Mouse (Mus musculus) gastrocnemius, adult 2 months (tissue): ENCODE measurements around the gene Slc39a12. TPM values are rescaled to one million over a fixed set of nuclear protein-coding genes. Genes with fewer than 3 reads are reported as not detected.

Experiments used
- DNase-seq: peaks from one replicate; pipeline ENCODE4 v3.0.0; 2022
- H3K27ac ChIP-seq: fragments of 200-600 bp; 2 replicates; pipeline ENCODE4 v1.8.1; 2022; ENCODE audit warnings: mild to moderate bottlenecking
- H3K4me3 ChIP-seq: fragments of 200-600 bp; 2 replicates; pipeline ENCODE4 v1.8.1; 2022; ENCODE audit warnings: mild to moderate bottlenecking, moderate library complexity
- CTCF ChIP-seq: fragments of 200-600 bp; IDR thresholded peaks from 2 replicates; pipeline ENCODE4 v1.8.1; 2022; ENCODE audit warnings: antibody characterized with exemption, mild to moderate bottlenecking, moderate library complexity
- intact Hi-C: fragments of 180-260 bp; cut with DNase I; formaldehyde crosslinking; loops from one replicate; pipeline ENCODE4 v1.15.1; 2025
- long read RNA-seq, 2 experiments: library from polyadenylated mRNA; stranded (forward); transcript quantifications; one replicate each; pipeline ENCODE4 v2.0.0; 2021
- total RNA-seq, 2 experiments: library from RNA; stranded (reverse); gene quantifications; 2 replicates each; pipeline ENCODE4 v1.2.3; 2021

The Slc39a12 gene
- under 1 TPM in 1 of 2 experiments, not detected in 1; 0.22 TPM for total RNA-seq
- long read RNA-seq, experiment 1, result 0 reads
- long read RNA-seq, experiment 2, result 0 reads

GRCm38 (mm10) chr2:14388162-14388561, at the start of gene Slc39a12:
Slc39a12 (plus strand) TSS chr2:14388316.
- no peak for TF ChIP-seq CTCF
- Histone ChIP-seq H3K4me3 (no peak within 1 kb of the TSS), H3K27ac (no peak within 1 kb of the TSS)
- intact Hi-C loops, result no loop called here
- DNase-seq, result no peak

DNA sequence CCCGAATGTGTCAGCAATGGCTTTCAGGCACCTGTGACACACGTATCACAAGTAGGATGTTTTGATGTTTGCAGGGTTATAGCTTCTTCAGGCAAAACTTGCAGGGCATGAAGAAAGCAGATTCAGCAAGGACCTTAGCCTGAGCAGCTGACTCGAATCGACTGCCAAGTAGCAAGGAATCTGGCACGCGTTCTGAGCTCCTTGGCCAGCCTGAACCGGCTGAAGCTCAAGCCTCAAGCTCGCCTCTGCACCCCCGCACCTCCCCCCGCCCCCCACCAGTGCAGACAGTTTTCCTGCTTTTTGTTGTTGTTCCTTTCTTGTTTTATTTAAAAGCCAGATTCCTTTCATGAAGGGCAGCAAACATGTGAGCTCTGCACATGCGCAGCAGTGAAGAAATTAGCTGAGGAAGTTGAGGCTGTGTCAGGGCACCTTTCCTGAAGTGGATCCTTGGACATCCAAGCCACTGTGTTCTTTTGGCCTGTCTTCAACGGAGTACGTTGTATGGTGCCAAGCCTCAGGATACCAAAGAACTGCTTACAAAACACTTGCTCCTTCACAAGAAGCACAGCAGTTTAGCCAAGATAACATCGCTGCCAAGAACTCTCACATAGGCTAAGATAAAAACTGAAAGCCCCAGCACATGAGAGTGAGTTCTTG, 46.3 kb upstream of the Slc39a12 start:
- no peak for TF ChIP-seq CTCF
- intact Hi-C loops, result no loop called here
- Histone ChIP-seq H3K4me3 (peak overlapping the region; percentile 50), H3K27ac (peak overlapping the region; percentile 84)
- peak; percentile 90 for DNase-seq

- DNase-seq, result no peak
- no peak for TF ChIP-seq CTCF
- intact Hi-C loops, result no loop called here
- peak overlapping the region; percentile 84 for H3K27ac ChIP-seq
- H3K4me3 ChIP-seq, result peak overlapping the region; percentile 50
Measured at GRCm38 (mm10) chr2:14342309-14342839, 45.7 kb upstream of the Slc39a12 start.

- no peak for TF ChIP-seq CTCF
- DNase-seq, result no peak
- Histone ChIP-seq H3K4me3 (no peak overlapping the region), H3K27ac (no peak overlapping the region)
- intact Hi-C loops, result no loop called here
Measured at GRCm38 (mm10) chr2:14388856-14389255, 740 bp downstream of the Slc39a12 start.

- TF ChIP-seq CTCF, result no peak
- Histone ChIP-seq H3K4me3 (no peak overlapping the region), H3K27ac (no peak overlapping the region)
- no peak for DNase-seq
- intact Hi-C loops, result no loop called here
Measured at GRCm38 (mm10) chr2:14390900-14391299, 2.8 kb downstream of the Slc39a12 start.

- Histone ChIP-seq H3K27ac (no peak overlapping the region), H3K4me3 (no peak overlapping the region)
- intact Hi-C loops, result no loop called here
- TF ChIP-seq CTCF, result no peak; the same call in 1 of the 2 replicates
- DNase-seq, result no peak
Measured at GRCm38 (mm10) chr2:14403000-14403399, 14.9 kb downstream of the Slc39a12 start.

DNA sequence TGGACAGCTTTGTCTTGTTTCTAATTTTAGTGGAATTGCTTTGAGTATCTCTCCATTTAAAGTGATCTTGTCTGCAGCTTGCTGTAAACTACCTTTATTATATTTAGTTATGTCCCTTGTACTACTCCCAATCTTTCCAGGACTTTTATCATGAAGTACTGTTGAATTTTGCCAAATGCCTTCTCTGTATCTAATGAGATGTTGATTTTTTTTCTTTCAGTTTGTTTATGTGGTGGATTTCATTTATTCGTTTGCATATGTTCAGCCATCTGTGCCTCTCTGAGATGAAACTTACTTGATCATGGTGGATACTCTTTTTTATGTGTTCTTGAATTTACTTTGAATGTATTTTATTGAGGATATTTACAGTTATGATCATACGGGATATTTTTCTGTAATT, 40.9 kb downstream of the Slc39a12 start:
- H3K27ac ChIP-seq, result no peak overlapping the region
- no peak overlapping the region for H3K4me3 ChIP-seq
- intact Hi-C loops, result no loop called here
- DNase-seq, result no peak
- no peak for TF ChIP-seq CTCF

DNA sequence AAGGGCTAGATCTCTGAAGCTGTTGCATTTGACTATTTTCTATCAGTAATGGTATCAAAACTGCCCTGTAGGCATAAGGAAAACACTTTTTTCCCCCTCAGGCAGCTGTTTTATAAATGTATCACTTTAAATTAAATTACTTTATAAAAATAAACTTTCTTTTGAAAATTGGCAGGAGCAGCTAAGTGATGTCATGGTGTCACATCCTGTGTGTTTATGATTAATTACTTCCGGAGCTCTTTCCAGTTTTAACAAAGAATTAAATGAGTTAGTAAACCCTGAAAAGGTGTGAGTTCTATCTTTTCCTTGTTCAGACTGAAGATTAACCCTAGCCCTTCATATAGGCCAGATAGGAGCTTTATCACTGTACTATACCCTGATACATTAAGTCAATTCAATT, 59.2 kb downstream of the Slc39a12 start:
- intact Hi-C loops, result no loop called here
- H3K27ac ChIP-seq, result no peak overlapping the region
- no peak overlapping the region for H3K4me3 ChIP-seq
- no peak for DNase-seq
- no peak for TF ChIP-seq CTCF

DNA sequence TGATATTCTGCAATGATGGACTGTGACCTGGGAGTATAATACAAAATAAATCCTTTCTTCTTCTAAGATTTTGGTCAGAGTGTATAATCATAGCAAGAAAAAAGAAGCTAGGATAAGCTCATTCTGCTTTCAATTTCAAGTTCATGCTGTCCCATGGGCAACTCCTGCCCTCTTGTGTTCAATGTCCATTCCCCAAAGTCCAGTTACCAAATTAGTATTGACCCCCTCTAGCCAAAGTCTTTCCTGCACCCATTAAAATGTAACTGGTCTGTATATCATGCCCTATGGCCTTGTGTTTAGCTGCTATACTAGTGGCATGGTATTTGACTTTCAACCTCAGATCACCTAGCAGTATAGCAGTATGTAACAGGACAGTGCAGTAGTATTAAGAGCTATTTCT, 62.8 kb downstream of the Slc39a12 start:
- TF ChIP-seq CTCF, result peak; percentile 41
- no peak for DNase-seq
- no peak overlapping the region for H3K4me3 ChIP-seq
- intact Hi-C loops, result no loop called here
- no peak overlapping the region for H3K27ac ChIP-seq

DNA sequence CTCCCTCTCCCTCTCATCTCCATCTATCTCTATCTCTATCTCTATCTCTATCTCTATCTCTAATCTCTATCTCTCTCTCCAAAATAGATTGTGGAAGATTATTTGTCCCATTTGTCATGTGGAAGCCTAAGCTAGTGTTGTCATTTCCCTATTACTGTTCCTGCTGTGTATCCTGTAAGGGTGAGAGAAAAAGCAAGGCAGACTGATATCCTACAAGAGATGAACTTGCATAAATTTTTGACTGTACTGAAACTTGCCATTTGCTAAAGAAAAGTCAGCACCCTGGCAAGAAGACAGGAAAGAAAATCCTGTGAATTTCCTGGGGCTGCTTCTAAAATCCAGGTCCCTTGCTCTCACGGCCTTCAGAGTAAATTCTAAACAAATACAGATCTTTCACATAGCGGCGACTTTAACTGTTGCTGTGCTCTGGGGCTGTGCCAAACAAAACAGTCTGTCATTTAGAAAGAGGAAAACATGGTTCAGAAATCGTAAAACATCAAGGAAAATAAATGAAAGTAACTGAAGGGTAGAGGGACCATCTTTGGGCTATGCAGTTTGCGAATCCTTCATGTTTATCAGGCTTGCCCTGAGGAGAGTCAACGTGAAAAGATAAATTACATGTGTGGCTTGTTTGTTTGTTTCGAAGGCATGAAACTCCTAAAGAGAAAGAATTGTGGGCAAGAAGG, 67.0 kb downstream of the Slc39a12 start:
- DNase-seq, result no peak
- intact Hi-C loops, result no loop called here
- no peak for TF ChIP-seq CTCF
- H3K27ac ChIP-seq, result no peak overlapping the region
- H3K4me3 ChIP-seq, result no peak overlapping the region

DNA sequence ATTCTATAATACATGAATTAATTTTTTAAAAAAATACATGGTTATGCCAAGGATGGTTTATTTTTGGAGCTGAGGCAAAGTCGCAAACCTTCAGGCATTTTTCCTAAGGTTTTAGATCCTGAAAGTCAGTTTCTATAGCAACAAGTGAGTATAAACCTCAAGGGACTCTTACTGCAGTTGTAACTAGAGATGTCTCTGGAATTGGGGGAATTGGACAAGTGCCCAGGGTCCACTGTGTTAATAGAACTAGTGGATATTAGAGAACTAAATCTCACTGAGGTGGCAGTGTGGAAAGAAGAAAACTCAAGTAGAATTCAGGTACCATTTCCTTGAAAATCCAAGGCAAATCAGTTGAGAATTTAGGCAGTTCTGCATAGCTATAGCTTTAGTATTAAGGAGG, 76.3 kb downstream of the Slc39a12 start:
- no peak for DNase-seq
- TF ChIP-seq CTCF, result no peak
- Histone ChIP-seq H3K27ac (no peak overlapping the region), H3K4me3 (no peak overlapping the region)
- intact Hi-C loops, result no loop called here

DNA sequence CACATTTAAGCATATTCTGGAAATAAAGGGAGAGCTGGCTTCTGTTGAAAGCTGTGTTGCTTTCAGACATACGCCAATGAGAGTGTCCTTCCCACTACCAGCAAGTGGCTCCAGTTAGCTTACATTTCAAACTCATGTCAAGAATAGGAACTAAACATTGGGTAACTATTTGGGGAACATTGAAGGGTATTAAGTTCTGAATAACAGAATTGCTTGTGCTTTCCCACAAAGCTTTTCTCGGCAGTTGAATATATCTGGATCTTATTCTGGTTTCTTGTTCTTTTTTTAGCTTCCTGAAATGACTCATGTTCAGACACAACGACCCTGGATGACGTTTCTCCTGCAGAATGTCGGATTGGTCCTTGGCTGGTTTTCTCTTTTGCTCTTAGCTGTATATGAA, 106.0 kb downstream of the Slc39a12 start:
- DNase-seq, result no peak
- intact Hi-C loops, result no loop called here
- no peak overlapping the region for H3K4me3 ChIP-seq
- no peak overlapping the region for H3K27ac ChIP-seq
- no peak for TF ChIP-seq CTCF

DNA sequence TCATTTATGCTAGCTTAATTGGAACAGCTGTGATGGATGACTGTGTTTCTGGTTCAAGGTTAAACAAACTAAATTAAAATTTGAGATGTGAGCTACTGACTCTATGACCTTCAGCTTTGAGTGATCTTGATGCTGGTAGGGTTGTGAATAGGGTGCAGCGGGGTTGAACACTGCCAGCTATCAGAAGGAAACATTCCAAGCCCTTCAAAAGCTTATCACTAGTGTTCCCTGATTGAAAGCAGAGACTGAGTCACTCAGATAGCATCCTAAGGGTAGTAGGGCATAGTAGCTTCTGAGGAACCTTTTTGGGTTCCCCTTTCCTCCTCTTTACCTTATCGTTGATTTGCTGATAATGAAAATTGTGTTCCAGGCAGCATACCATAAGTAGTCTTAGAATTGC, 108.0 kb downstream of the Slc39a12 start:
- TF ChIP-seq CTCF, result no peak
- Histone ChIP-seq H3K4me3 (no peak overlapping the region), H3K27ac (no peak overlapping the region)
- intact Hi-C loops, result no loop called here
- DNase-seq, result no peak
